Mouse (Mus musculus) hindbrain, postnatal 0 days (tissue): ENCODE data around the gene Zfp513. TPM values are rescaled to one million over a fixed set of nuclear protein-coding genes. Genes with fewer than 3 reads are reported as not detected.
A peak's percentile ranks its signal among the peaks of the same experiment; 100 is the strongest.

Experiments used
- ATAC-seq: fragments of 200-750 bp; cut with Nextera tagmentation; 2 replicates; pipeline ENCODE4 v1.8.0; 2017; ENCODE audit warnings: mild to moderate bottlenecking, moderate TSS enrichment, moderate library complexity
- DNase-seq: peaks from one replicate; pipeline ENCODE4 v3.0.0-alpha.2; 2015; ENCODE audit warnings: low spot score
- H3K27ac ChIP-seq: fragments of 300-500 bp; sonication (generic); 2 replicates; pipeline ENCODE4 v1.5.1; 2014; ENCODE audit warnings: mild to moderate bottlenecking
- H3K27me3 ChIP-seq: fragments of 300-500 bp; sonication (generic); 2 replicates; pipeline ENCODE4 v1.6.1; 2014; ENCODE audit warnings: low read length, mixed read lengths; ENCODE audit not compliant: insufficient read depth
- H3K36me3 ChIP-seq: fragments of 300-500 bp; sonication (generic); 2 replicates; pipeline ENCODE4 v1.6.1; 2014; ENCODE audit warnings: low read length, mixed read lengths; ENCODE audit not compliant: insufficient read depth
- H3K4me1 ChIP-seq: fragments of 300-500 bp; sonication (generic); 2 replicates; pipeline ENCODE4 v1.6.1; 2014; ENCODE audit warnings: antibody characterized with exemption, low read length, mixed read lengths; ENCODE audit not compliant: insufficient read depth
- H3K4me2 ChIP-seq: fragments of 300-500 bp; sonication (generic); 2 replicates; pipeline ENCODE4 v1.6.1; 2014; ENCODE audit warnings: low read depth, mild to moderate bottlenecking, low read length, moderate library complexity, mixed read lengths
- H3K4me3 ChIP-seq: fragments of 300-500 bp; sonication (generic); 2 replicates; pipeline ENCODE4 v1.5.1; 2014; ENCODE audit warnings: low read length
- H3K9ac ChIP-seq: fragments of 300-500 bp; sonication (generic); replicated peaks from 2 replicates; pipeline ENCODE4 v1.6.1; 2014; ENCODE audit warnings: mild to moderate bottlenecking, low read length, moderate library complexity, mixed read lengths
- H3K9me3 ChIP-seq: fragments of 300-500 bp; sonication (generic); 2 replicates; pipeline ENCODE4 v1.6.1; 2016; ENCODE audit warnings: low read length, mixed read lengths
- CTCF ChIP-seq: IDR thresholded peaks from 2 replicates; pipeline ENCODE4 v1.5.1; 2016; ENCODE audit warnings: antibody characterized with exemption, control low read depth, low read depth
- WGBS: fragments of 180-500 bp; shearing (Covaris S2); extraction: QIAGEN DNeasy Blood & Tissue Kit; methylation state at CpG from one replicate; pipeline ENCODE4 v1.1.7; 2014; 5-methylcytosine and 5-hydroxymethylcytosine counted together
- polyA plus RNA-seq: library from polyadenylated mRNA; unstranded; fragments of >200 nt; fragmentation: Nextera tagmentation; extraction: Ambion mirVana; gene quantifications from 2 replicates; pipeline ENCODE4 v1.2.1, GENCODE M21; 2015
- total RNA-seq: library from RNA; depleted of rRNA; stranded (reverse); fragments of >200 nt; gene quantifications from 2 replicates; pipeline ENCODE4 v1.2.3, GENCODE M21; 2014

The Zfp513 gene
- total and polyA plus RNA-seq, 2 experiments from 2014 or later: 9.6 to 11.4 TPM

DNA sequence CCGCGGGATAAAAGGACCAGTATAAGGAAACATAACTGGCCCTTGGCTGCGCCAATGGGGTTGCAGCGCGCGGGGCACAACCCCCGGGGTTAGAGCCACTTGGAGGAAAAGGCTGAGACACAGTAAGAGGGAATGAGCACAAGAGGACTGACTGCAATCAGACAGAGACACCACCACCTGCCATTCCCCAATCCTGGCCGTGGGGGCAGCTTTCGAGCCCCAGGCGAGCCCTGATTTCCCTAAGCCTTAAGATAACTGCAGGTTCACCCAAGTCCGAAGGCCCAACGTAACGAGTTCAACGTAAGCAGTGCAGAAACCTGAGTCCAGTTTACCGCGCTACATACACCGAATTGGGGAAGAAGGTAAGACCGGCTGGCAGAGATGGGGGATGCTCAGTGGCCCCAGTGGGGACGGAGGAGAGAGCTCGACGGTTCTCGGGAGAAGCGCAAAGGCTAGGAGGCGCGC, 22.8 kb downstream of the Zfp513 start:
- Histone ChIP-seq H3K9ac (peak overlapping the region; percentile 81), H3K4me3 (peak overlapping the region; percentile 86), H3K36me3 (peaks cover under 1% of the 10 kb centered on the region; the same call in 1 of the 2 replicates), H3K9me3 (no peaks in the 10 kb centered on the region), H3K4me2 (peak overlapping the region; percentile 89), H3K27ac (peak overlapping the region; percentile 96), H3K27me3 (no peaks in the 10 kb centered on the region), H3K4me1 (no peaks in the 10 kb centered on the region; the same call in 1 of the 2 replicates)
- no peak for TF ChIP-seq CTCF
- under 1% methylated on average over 25 of the region's 25 CpGs for WGBS
- DNase-seq (peak; percentile 32), ATAC-seq (peak; percentile 73)

- DNase-seq (no peak), ATAC-seq (no peak)
- Histone ChIP-seq H3K9me3 (no peaks in the 10 kb centered on the region), H3K4me3 (no peak overlapping the region), H3K27ac (no peak overlapping the region), H3K27me3 (no peaks in the 10 kb centered on the region), H3K4me1 (no peaks in the 10 kb centered on the region), H3K36me3 (peaks cover 72% of the 10 kb centered on the region), H3K4me2 (no peak overlapping the region), H3K9ac (no peak overlapping the region)
- no peak for TF ChIP-seq CTCF
- 89% methylated on average over 4 of the region's 4 CpGs for WGBS
Measured at GRCm38 (mm10) chr5:31168630-31169029, 33.5 kb downstream of the Zfp513 start.

DNA sequence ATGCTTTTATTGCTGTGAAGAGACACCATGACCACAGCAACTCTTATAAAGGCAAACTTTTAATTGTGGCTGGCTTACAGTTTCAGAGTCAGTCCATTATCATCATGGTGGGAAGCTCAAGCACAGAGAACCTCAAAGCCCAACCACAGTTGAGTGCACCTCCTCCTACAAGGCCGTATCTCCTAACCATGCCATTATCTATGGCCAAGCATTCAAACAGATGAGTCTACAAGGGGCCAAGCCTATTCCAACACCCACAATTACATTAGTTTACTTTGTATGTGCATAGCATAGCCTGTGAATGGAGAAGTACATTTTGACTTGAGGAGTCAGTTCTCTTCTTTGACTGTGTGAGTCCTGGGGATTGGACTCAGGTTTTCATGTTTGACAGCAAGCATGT, 37.2 kb downstream of the Zfp513 start:
- no peak overlapping the region for H3K27ac ChIP-seq
- WGBS: 89% methylated on average over 1 of the region's 1 CpGs
- no peak for TF ChIP-seq CTCF
- H3K4me3 ChIP-seq: no peak overlapping the region
- H3K9ac ChIP-seq: no peak overlapping the region
- DNase-seq: no peak
- H3K4me1 ChIP-seq: no peaks in the 10 kb centered on the region
- H3K27me3 ChIP-seq: no peaks in the 10 kb centered on the region
- no peak overlapping the region for H3K4me2 ChIP-seq
- no peak for ATAC-seq
- peaks cover 85% of the 10 kb centered on the region for H3K36me3 ChIP-seq
- no peaks in the 10 kb centered on the region for H3K9me3 ChIP-seq

- H3K4me2 ChIP-seq: no peak overlapping the region
- peaks cover 85% of the 10 kb centered on the region for H3K36me3 ChIP-seq
- H3K4me1 ChIP-seq: no peaks in the 10 kb centered on the region
- H3K9me3 ChIP-seq: no peaks in the 10 kb centered on the region
- no peak overlapping the region for H3K27ac ChIP-seq
- no peak overlapping the region for H3K4me3 ChIP-seq
- H3K9ac ChIP-seq: no peak overlapping the region
- no peaks in the 10 kb centered on the region for H3K27me3 ChIP-seq
- ATAC-seq (no peak), DNase-seq (no peak)
- no peak for TF ChIP-seq CTCF
Measured at GRCm38 (mm10) chr5:31162462-31162861, 39.6 kb downstream of the Zfp513 start.

- TF ChIP-seq CTCF: no peak
- H3K4me1 ChIP-seq: 0 out of 2 replicates have a peak, but pooled peaks cover 5% of the 10 kb centered on the region
- ATAC-seq (peak; percentile 95), DNase-seq (peak; percentile 92)
- H3K36me3 ChIP-seq: peaks cover 25% of the 10 kb centered on the region
- peak within 1 kb of the TSS; percentile 59 for H3K4me3 ChIP-seq
- peak within 1 kb of the TSS; percentile 68; the same call in 1 of the 2 replicates for H3K27ac ChIP-seq
- H3K9ac ChIP-seq: peak within 1 kb of the TSS; percentile 61
- H3K4me2 ChIP-seq: peak within 1 kb of the TSS; percentile 88
- H3K9me3 ChIP-seq: no peaks in the 10 kb centered on the region
- WGBS: 2% methylated on average over 19 of the region's 19 CpGs
- no peaks in the 10 kb centered on the region for H3K27me3 ChIP-seq
Measured at GRCm38 (mm10) chr5:31154152-31154553, 48.0 kb downstream of the Zfp513 start, which contains the start of gene Mpv17. Mpv17 (minus strand) TSS chr5:31154251.

DNA sequence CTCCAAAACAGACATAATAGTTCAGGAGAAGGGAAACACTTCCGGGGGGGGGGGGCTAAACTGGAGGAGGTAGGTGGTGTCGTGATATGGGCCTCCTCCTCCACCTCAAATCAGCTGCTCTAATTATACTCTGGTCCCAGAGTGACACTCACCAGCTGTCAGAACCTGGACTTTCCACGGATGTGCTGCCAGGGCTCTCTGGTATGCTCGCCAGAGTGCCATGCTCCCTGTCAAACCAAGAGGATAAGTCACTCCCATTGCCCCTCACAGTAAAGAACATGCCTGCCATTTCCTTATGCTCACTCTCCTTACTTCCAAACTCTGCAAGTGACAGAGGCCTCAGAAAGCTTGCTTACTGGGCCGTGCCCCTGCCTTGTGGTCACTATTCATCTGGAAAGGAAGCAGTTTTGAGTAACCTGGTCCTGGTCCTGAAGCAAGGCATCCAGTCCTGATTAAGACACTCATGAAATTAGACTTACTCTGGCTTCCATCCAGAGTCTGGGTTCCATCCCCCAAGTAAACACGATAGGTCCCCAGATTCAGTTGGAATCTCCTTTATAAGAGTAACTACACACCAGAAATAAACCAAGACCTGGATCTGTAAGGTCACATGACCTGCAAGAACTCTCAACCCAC, 48.5 kb downstream of the Zfp513 start:
- Histone ChIP-seq H3K9ac (peak overlapping the region; percentile 61), H3K27me3 (no peaks in the 10 kb centered on the region), H3K36me3 (peaks cover 20% of the 10 kb centered on the region), H3K4me2 (peak overlapping the region; percentile 88), H3K4me3 (peak overlapping the region; percentile 59), H3K9me3 (no peaks in the 10 kb centered on the region), H3K27ac (peak overlapping the region; percentile 68; the same call in 1 of the 2 replicates), H3K4me1 (0 out of 2 replicates have a peak, but pooled peaks cover 5% of the 10 kb centered on the region)
- DNase-seq: no peak
- peak; percentile 46 for ATAC-seq
- no peak for TF ChIP-seq CTCF
- WGBS: 32% methylated on average over 6 of the region's 6 CpGs

DNA sequence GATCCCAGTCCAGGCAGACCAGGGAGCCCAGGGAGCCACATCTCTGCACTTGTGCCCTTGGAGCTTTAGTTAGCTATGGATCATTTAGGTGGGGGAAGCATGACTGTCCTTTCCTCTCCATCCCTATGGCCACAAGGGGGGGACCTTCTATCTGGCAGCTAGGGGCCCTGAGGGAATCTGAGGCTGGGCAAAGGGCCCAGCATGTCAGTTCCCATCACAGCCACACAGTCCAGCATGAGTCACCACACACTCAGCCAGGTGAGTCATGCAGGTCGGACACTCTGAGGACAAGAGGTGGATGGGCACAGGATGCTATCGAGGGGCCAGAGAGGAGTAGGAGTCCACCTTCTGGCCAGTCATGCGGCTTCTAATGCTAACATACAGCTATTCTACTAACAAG, 50.4 kb downstream of the Zfp513 start:
- no peaks in the 10 kb centered on the region for H3K27me3 ChIP-seq
- peak; percentile 26; the same call in 1 of the 2 replicates for TF ChIP-seq CTCF
- no peak overlapping the region for H3K4me3 ChIP-seq
- H3K4me2 ChIP-seq: no peak overlapping the region
- H3K9ac ChIP-seq: no peak overlapping the region
- DNase-seq: no peak
- ATAC-seq: no peak
- peaks cover under 1% of the 10 kb centered on the region; the same call in 1 of the 2 replicates for H3K36me3 ChIP-seq
- H3K4me1 ChIP-seq: 0 out of 2 replicates have a peak, but pooled peaks cover 5% of the 10 kb centered on the region
- no peak overlapping the region for H3K27ac ChIP-seq
- 93% methylated on average over 3 of the region's 3 CpGs for WGBS
- no peaks in the 10 kb centered on the region for H3K9me3 ChIP-seq
